Mouse (Mus musculus): ENCODE measurements around the gene Scarf2.

Scarf2 gene

GRCm38 (mm10) chr16:17796971-17797811 is at the start of gene Scarf2:
Scarf2 (plus strand) TSS chr16:17797282.
- no peak for DNase-seq (ENCODE audit: low read depth)

DNA sequence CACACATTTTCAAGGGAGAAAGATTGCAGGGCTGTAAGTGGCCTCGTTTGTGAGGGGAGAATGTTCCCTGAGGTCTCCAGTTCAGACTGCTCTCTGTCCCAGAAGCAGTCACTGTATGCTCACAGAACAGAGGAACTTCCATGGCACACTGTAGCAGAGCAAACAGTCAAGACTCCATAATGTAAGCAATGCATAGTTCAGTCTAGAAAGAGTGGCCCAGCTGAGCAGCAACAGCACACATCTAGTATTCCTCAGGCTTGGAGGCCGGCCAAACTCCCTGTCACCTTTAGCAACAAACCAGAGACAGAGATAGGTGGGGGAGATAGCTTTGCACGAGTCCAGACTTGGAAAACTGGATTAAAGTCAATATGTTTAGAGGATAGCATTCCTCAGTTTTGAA is 44.1 kb upstream of the Scarf2 start:
- no peak for DNase-seq (ENCODE audit: low read depth)

DNA sequence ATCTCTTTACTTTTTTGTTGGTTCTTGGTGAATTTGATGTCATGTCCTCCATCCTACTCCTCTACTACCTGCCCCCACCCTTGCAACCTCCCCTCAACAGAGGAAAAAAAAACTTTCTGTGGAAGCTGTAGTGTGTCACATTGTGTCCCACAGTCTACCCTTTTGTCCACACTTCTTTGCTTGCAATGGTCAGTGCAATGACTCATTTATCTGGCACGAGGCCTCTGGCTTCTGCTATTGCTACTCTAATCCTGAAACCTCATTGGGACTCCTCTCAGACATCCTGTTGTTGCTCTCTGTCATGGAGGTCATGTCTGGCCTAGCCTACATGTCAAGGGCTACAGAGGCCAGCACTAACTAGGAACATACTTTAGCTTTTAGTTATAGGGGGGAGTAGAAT is 43.4 kb upstream of the Scarf2 start:
- no peak for DNase-seq (ENCODE audit: low read depth)

GRCm38 (mm10) chr16:17757756-17758155 is 39.3 kb upstream of the Scarf2 start:
- no peak for DNase-seq (ENCODE audit: low read depth)

GRCm38 (mm10) chr16:17758902-17759301 is 38.2 kb upstream of the Scarf2 start:
- no peak for DNase-seq (ENCODE audit: low read depth)

DNA sequence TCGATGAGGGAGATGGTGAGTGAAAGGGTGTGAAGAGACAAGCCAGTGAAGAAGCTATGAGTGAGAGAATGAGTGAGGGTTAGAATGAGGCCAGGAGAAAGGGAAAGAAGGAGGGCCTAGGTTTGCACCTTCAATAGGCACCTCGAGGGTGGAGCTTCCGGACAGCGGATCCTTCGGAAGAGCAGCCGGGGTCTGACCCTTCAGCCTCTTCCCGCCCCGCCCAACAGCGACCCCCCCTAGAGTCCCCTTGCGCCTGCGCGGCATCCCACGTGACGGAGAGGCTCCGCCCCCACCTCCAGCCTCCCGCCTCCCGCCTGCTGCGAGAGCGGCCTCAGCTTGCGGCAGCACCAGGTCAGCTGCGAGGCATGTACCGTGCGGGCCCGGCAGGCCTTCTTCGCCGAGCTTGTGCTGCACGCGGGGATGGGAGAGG is 37.7 kb upstream of the Scarf2 start, which contains the start of gene Klhl22:
Klhl22 (plus strand) TSS at position 275 of the 430 bp plus-strand sequence.
- DNase-seq (ENCODE audit: low read depth) = peak; percentile 85

- peak; percentile 49 for DNase-seq (ENCODE audit: low read depth)
Observed at GRCm38 (mm10) chr16:17759813-17760321, 37.2 kb upstream of the Scarf2 start.

GRCm38 (mm10) chr16:17760657-17761056 is 36.4 kb upstream of the Scarf2 start:
- DNase-seq (ENCODE audit: low read depth) = peak; percentile 58

- no peak for DNase-seq (ENCODE audit: low read depth)
Observed at GRCm38 (mm10) chr16:17761074-17761473, 36.0 kb upstream of the Scarf2 start.

- DNase-seq (ENCODE audit: low read depth) = no peak
Observed at GRCm38 (mm10) chr16:17764108-17764511, 33.0 kb upstream of the Scarf2 start.

DNA sequence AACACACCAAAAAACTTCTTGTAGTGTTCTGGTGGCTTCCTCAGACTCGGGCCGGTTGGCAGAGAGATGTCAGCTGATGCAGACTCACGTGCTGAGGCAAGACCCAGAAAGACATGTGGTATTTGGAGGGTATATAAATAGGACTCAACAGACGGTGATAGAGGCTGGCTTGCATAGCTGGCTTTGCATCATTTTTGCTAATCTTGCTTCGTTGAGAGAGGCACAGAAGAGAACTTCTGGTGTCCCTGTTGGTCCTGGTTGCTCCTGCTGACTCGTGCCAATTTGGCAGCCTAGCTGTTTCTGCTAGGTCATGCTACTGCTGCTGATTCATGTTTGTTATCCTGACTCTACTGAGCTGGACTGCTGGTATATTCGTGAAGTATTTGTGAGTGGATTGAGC is 28.2 kb upstream of the Scarf2 start:
- no peak for DNase-seq (ENCODE audit: low read depth)

DNA sequence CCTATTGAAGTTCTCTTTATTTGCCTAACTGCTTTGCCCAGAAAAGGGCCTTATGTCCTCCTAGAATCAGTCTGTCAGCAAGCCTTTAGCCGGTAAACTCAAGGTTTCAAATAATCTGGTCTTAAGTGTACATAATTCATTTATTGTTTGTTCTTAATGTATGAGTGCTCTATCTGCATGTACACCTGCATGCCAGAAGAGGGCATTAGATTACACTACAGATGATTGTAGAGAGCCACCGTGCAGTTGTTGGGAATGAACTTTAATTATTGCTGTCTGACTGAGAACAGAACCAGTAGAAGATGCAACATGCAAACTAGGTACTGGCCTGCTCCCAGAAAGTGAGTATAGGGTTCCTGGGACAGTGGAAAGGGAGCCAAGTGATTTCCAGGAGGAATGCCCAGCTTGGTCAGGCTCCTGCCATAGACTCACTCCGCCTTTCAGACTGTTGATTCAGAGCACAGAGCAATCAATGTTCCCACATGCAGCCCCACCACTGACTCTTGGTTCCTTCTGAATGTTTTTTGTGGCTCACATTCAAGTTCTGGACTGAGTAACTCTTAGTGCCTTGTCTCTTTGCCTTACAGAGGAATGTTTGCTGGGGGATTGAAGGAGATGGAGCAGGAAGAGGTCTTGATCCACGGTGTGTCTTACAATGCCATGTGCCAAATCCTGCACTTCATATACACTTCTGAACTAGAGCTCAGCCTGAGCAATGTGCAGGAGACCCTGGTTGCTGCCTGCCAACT is 25.8 kb upstream of the Scarf2 start:
- no peak for DNase-seq (ENCODE audit: low read depth)

- peak; percentile 29 for DNase-seq (ENCODE audit: low read depth)
Observed at GRCm38 (mm10) chr16:17776828-17777227, 20.3 kb upstream of the Scarf2 start.

GRCm38 (mm10) chr16:17778223-17778622 is 18.9 kb upstream of the Scarf2 start:
- no peak for DNase-seq (ENCODE audit: low read depth)

GRCm38 (mm10) chr16:17779692-17780091 is 17.4 kb upstream of the Scarf2 start:
- DNase-seq (ENCODE audit: low read depth) = no peak

DNA sequence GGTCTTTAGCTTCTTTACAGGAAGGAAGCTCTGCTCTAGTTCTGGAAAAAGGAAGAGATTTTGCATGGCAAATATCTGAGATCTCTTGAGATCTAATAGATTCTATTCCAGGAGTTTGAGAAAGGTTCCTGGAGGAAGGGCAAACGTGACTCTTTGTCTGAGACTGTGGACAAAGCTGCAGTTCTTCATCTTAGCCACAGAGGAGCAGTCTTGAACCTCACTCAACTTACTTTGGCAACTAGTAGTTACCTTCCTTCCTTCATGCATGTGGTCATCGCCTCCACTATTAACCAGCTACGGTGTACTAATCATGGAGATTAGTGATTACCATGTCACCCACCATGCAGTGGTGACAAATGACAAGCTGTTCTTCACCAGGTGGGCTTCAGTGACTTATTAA is 11.7 kb upstream of the Scarf2 start:
- DNase-seq (ENCODE audit: low read depth) = no peak

GRCm38 (mm10) chr16:17792728-17793127 is 4.4 kb upstream of the Scarf2 start:
- no peak for DNase-seq (ENCODE audit: low read depth)

DNA sequence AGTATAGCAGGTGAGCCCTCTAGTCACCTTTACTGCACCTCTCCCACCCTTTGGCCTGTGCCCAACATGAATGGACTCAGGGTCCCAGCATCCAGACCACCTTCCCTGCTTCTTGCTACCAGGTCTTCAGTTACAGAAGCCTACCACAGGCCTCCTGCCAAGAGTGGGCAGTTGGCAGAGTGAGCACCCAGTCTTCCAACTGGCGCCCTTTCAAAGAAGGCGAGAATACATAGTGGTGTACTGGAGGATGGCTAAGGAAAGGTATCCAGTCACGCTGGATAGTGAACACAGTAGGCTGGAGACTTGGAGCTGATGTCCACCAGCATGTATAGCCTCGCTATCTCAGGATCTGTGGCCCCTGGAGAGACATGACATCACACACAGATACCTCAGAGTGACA is 3.0 kb upstream of the Scarf2 start:
- DNase-seq (ENCODE audit: low read depth) = no peak

GRCm38 (mm10) chr16:17795643-17796042 is 1.4 kb upstream of the Scarf2 start:
- no peak for DNase-seq (ENCODE audit: low read depth)

- no peak for DNase-seq (ENCODE audit: low read depth)
Observed at GRCm38 (mm10) chr16:17796519-17796918, 563 bp upstream of the Scarf2 start.

DNA sequence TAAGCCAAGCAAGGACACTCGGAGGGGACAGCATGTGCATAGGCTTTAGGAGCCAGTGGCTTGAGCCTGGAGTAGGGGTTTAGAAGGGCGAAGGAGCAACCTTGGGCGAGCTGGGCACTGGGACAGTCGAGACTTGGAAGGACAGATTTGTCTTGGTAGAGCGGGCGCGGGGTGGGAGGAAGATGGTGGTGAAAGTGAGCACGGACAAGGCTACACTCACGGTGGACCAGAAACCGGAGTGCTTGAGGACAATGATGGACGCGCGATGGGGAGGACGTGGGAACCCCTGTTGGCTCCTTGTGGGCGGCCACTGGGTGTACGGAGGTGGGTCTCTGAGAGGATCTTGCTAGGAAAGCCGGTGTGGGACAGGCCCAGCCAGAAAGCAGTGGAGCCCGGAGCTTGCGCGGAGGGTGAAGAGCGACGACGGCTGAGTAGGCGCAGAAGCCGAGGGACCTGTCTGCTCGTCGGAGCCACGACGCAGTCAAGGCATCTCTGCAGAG is 780 bp downstream of the Scarf2 start:
- no peak for DNase-seq (ENCODE audit: low read depth)

DNA sequence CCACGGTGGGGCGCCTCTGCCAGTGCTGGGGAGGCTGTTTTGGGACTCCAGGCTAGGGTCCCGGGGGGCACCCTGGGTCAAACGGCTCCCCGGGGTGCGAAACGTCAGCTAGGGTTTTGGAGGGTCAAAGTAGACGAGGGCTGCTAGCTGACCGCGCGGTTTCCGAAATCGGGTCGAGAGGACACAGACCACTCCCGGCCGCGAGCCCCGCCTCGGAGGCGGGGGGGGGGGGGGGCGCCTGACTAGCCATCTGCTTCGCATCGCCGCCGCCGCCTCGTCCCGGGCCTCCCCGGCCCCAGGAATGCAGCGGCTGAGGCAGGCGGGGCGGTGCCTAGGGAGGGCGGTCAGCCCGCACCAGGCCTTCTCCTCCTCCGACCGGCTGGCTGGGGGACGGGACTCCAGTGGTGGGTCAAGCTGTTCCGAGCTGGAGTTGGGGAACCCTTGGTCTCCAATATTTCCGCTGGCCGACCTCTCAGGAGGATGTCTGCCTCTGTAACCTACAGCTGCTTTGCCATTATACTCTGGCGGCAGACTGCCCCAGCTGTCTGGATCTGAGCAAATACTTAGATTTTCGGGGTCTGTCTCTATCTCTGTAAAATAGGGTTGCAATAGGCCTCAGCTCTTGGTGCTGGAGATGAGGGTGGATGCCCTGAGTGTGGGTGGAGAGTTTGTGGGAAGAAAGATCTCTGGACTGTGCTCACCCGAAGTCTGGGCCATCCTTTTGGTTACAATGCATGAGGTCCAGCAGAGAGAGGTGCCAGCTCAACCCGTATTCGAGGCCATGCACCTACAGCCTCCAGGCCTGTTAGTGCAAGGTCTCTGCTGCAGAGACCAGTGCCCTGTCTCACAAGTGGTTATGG is 1.5 kb downstream of the Scarf2 start:
- no peak for DNase-seq (ENCODE audit: low read depth)

All from naive thymus-derived CD4-positive, alpha-beta T cell, adult 2 months (primary cell).